Mouse (Mus musculus) layer of hippocampus, postnatal 36 days (tissue): ENCODE measurements around the gene Limd1. TPM values are rescaled to one million over a fixed set of nuclear protein-coding genes. Genes with fewer than 3 reads are reported as not detected.
A peak's percentile ranks its signal among the peaks of the same experiment; 100 is the strongest.

Experiments
- DNase-seq, 2 experiments: peaks; one replicate each; pipeline ENCODE4 v3.0.0; 2022
- total RNA-seq, 2 experiments: library from RNA; stranded (reverse); gene quantifications; 2 replicates each; pipeline ENCODE4 v1.2.3; 2021

Gene Limd1
- total RNA-seq, 2 experiments from 2014 or later = 7.5 to 7.7 TPM

DNA sequence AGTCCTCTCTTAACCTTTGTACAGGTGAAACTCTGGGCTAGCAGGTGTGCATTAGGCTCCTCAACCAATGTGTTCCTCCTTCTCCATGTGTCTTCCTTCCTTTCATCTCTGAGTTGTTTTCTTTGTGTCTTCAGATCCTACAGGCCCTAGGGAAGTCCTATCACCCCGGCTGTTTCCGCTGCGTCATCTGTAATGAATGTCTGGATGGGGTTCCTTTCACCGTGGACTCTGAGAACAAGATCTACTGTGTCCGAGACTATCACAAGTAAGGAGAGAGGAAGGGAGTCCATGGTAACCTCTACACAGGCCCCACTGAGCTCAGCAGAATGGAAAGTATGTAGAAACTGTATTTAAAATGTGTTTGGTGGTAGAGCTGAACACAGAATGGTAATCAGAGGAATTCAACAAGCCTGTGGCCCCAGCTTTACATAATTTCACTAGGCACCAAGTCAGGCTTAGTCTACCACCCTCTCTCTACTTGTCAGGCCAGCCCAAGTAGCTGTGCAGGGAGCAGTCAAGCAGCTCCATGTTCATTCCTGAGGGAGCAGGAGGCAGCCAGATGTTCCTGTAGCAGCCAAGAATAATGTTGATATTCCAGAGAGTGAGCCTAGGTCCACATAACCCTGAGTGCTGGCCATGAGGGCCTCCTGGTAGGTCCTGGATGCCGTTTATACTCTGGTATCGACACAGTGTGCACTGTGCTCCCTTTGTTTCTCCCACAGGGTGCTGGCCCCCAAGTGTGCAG is 38.3 kb downstream of the Limd1 start:
- no peak for DNase-seq

DNA sequence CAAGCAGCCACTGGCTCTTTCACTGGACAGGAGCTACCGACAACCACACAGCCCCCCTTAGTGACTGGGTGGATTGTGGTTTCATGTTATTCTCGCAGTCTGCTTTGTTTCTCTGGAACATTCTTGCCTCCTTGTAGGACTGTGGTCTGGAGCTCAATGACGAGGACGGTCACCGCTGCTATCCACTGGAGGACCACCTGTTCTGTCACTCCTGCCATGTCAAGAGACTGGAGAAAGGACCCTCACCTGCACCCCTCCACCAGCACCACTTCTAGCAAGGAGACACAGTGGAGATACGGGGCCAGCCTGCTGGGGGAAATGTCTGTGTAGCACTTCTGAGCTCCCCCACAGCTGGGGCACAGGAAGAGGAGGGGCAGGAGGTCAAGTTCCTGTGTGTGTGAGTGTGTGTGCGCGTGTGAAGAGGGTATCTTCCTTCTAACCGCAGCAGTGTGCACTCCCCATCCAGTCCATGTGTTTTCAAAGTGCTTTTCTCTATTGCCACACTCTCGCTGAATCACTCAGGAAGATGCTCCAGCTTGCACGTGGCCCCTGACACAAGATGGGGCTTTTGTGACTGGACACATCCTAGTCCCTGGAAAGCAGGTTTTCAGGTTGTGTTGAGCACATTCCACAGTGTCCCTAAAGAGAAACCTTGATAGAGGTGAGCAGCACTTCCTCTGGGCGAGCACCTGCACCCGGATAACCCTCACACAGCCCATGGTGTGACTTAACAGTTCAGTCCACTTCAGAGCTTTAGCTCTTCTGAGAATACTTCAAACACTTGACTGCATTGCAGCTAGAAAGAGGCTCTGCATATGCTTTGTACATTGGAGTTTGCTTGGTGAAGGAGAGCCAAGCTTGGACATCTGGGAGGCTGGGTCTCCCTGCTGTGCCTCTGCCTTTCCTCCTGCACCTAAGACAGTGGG is 40.7 kb downstream of the Limd1 start:
- no peak for DNase-seq

DNA sequence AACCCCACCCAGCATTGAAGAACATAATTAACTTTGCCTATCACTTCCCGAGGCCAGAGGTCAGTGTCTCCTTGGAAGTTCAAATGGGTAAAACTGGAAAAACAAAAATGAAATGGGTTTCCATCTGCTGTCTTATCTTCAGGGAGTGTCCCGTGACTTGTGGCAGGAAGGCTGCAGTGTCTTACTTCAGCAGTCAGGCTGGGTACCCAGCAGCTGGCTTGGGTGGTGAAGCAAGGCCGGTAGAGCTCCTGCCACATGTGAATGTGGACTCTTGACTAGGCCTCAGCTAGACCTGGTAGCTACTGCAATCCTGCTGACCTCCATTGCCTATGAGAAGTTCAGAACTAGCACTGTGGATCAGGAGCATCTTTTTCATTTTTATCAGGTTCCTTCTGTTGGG is 42.2 kb downstream of the Limd1 start:
- no peak for DNase-seq

DNA sequence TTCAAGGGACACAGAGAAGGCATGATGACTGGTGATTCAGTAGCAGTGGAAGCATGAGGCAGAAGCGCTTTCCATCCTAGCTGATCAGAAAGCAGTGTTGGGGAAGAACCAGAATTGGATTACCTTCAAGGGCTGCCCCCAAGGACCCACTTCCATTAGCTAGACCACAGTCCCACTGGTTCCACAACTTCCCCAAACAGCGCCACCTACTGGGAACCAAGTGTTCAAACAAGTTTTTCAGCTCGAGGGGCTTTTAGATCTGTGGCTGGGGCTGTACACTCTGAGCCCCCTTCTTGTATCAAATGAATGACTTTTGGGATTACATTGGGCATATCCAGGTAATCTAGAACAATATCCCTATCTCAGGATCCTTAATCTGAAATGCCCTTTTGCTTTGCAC is 45.2 kb downstream of the Limd1 start:
- no peak for DNase-seq

DNA sequence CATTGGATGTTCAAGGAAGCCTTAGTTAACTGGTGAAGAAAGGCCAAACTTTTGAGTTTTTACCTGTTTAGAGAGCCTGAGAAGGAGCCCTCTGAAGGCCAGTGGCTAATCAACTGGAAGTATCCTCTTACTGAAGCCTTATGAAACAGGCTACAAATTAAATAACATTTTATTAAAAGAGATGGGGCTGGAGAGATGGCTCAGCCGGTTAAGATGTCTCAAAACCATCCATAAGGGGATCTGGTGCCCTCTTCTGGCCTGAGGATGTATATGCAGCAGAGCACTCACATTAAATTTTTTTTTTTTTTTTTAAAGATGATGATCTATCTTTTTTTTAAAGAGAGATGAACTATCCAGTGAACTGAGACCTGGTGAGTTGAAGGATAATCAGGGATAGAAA is 46.6 kb downstream of the Limd1 start:
- no peak for DNase-seq

DNA sequence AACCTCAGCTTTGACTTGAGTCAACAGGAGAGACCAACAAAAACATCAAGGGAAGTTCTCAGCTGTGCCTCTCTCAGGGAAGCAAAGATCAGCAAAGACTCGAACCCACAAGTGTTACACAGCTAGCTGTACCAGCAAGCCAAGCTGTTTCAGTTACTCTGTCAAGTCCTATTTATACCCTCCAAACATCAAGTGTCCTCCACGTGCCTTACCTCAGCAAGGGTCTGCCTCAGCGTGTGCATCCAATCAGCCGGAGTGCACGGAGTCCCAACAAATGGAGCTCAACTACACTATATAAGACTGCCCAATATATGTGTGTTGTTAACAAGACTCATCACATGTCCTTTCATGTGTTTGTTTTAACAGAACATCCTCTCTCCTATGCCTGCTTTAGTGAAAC is 48.0 kb downstream of the Limd1 start:
- no peak for DNase-seq

DNA sequence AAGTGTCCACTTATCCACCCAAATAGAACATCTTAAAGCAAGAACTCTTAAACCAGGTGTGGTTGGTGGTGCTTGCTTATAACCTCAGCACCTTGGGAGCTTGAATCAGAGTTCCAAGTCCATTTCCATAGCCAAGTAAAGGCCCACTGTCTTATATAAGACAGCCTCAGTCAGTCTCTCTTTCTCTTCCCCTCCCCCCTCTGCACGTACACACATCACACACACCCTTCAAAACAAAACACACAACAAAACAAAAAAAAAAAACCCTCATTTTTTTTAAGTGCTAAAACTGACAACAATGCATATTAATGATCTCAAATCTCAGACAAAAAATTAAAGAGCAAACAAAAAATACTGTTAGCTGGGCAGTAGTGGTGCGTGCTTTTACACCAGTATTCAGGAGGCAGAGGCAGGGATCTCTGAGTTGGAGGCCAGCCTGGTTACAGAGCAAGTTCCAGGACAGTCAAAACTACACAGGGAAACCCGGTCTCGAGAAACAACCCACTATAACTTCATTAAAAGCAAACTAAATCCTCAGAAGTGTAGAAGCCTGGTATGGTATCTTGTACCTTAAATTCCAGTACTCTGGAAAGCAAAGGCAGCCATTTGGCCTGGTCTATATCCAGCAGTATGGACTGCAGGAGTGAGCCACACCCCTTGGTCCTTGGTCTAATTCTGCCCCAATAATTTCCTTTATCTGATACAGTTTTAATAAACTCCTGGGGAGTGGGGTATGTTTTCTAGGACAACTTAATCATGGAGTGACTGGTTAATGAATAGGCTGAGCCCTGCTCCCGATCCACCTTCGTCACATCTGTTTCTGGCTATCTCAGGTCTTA is 49.8 kb downstream of the Limd1 start:
- no peak for DNase-seq

DNA sequence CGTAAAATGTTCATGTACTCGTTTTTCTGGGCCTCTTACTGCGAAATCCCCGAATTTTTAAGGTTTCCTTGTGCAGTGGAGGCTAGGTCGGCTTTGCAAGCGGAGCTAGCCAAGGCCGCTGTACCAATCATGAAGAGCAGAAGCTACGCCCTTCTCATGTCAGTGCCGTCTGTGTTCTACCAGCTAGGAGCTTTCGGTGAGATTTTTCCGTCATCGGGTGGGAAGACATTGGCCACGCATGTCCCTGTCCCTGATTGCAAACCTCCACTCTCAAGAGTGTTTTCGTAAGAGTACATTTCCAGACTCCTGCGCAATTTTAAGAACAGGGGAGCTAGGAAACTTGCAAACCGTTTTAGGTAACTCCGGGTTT is 50.4 kb downstream of the Limd1 start:
- DNase-seq = peak; percentile 46 to 59

DNA sequence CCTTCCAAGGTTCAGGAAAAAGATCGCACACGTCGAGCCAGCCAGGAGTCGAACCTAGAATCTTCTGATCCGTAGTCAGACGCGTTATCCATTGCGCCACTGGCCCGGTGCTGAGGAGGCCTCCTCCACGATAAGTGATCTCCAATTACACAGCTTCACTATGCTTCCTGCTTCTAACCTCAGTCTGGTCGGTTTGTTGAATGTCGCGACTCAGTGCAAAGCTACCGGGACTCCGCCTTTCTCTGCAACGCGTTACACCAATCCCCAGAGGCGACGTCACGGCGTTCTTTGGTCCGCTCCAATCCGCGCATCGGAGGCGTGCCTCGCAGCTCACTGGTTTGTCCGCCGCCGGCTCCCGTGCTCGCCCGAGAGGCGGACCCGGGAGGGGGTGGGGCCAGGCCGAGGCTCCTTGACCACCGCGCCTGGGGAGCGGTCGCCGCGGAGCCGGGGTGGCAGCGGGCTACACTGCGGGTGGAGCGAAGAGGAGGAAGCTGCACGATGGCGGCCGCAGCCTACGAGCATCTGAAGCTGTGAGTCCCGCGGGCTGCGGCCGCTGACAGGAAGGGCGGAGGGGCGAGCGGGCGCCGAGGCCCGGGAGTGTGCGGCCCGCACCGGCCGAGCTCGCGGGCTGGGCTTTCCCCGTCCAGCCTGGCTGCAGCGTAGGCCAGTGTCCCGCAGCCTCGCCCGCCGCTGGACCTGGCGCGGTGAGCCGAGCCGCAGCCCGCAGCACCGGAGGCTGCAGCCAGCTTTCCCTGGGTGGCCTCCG is 51.1 kb downstream of the Limd1 start, which contains the start of gene Sacm1l:
TSS of gene Sacm1l (plus strand) at position 368 of the 766 bp plus-strand sequence.
- DNase-seq = peak; percentile 96 to 98

DNA sequence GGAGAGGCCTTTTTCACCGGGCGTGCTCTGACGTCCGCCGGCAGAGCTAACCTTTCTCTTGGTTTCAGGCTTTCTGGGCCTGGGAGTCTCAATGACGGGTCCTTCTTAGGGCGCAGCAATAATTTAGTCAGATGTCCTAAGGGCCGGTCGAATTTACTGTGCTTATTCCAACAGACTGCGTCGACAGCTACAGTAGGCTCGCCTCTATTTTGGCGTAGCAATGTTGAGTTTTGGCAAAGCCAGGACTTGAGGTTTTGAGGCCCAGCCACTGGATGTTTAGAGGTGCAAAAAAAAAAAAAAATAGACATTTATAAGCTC is 51.6 kb downstream of the Limd1 start:
- DNase-seq = no peak

DNA sequence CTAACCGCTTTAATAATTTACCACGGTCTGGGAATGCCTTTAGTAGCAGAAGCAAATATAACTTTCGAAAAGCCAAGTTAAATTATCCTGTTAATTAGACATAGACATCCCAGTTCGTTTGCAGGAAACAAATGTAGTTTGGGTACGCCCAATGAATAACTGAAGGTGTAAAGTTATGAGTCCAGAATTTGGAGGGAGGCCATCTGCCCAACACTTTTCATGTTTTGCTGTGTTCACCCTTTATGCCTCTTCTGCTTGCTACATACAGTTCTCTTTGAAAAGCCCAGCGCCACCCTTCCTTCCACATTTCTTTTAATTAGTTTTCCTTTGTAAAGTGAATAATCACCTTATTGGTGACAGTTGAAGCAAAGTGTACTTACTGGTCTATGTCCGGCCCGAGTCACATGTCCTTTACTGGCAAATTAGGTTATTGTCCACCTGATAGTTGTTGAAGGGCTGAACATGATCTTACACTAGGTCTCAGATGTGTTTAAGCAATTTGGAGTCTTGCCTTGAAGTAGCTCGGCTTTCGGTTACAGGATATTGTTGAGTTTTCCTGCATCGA is 52.1 kb downstream of the Limd1 start:
- DNase-seq = no peak

DNA sequence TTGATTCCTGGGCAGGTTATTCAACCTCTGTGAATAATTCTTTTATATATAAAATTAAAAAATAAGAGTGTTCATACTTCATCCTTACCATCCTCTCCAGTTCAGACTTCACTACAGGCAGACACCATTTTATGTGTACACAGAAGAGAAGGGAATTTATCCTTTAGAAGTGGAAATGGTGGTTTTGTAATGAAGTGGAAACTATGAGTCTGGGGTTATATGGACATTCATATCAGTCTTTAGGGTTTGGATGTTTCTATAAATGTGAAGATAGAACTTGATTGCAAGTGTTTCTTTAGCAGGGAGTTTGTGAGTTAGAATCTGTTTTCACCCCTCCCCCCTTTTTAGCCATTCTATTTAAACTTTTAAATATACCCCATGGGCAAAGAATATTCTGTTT is 52.7 kb downstream of the Limd1 start:
- DNase-seq = no peak

DNA sequence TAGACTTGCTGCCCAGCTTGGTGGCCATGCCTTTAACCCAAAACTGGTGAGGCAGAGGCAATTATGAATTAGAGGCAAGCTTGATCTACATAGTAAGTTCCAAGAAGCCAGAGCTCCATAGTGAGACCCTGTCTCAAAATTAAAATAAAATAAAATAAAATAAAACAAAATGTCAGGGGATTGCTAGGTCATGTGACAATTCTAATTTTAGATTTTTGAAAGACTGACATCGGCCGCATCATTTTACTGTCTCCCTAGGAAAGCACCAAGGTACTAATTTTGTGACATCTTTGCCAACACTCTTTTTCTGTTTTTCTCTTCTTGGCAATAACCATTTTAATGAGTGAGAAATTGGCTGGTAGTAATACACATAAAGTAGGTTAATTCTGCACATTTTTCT is 58.1 kb downstream of the Limd1 start:
- no peak for DNase-seq

DNA sequence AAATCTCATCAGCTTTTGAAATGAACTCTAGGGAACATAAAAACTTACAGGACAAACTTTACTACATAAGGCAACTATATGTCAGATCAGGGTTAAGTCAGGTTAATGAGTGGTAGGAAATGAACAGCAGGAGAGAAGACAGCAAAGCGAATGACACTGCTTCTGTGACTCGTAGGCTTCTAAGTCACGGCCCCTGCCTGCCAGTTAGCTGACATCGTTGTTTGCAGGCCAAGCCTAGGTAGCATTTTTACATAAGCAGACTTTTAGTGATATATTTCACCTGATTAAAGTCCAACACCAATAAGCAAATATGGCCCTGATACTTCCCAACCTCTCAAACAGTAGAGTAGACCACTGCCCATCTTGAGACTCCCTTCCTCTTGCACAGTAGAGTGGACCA is 59.7 kb downstream of the Limd1 start:
- no peak for DNase-seq

DNA sequence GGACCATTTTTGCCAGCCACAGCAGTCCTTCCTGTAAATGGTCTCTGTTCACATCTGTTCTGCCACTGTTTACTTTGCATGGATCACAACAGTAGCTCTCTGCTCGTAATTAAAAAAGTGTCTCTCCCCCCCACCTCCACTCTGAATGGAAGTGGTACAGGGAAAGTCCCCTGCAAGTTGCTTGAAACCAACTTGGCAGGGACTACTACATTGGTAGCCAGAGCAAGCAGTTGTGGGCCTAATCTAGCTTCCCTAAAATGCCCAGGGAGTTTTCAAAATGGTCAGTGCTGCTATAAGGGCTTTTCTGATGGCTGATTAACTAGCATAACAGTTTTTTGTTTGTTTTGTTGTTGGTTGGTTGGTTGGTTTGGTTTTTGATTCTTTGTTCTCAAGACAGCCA is 60.6 kb downstream of the Limd1 start:
- DNase-seq = no peak

DNA sequence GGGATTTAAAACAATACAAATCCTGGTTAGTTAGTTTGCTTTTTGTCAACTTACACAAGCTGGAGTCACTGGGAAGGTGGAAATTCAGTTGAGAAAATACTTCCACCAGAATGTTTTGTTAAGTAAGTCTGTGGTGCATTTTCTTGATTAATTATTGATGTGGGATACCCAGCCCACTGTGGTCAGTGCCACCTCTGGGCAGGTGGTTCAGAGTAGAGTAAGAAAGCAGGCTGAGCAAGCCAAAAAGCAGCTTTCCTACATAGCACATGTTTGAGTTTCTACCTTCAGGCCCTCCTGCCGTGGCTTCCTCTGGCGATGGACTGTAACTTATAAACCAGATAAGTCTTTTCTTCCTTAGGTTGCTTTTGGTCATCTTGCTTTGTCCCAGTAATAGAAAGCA is 61.3 kb downstream of the Limd1 start:
- DNase-seq = no peak

DNA sequence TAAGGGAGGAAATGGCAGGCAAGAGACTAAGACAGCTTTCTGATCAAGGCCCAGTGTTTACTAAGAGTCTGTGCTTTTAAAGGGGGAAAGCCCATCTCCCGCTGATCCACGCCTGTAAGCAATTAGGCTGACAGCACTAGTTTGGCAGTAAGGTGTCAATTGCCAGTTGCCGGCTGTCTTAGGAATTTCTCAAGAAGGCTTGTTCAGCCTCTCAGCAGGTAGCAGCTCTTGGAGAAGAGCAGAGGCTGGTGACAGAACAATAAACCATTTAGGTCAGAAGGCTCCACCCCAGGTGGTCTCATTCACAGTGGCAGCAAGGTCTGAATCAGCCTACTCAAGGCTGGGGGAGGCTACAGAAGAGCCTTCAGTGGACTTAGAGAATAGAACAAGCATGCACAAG is 76.1 kb downstream of the Limd1 start:
- DNase-seq = no peak
